Mouse (Mus musculus) frontal cortex, postnatal 10 days (tissue): ENCODE measurements around the gene Tifab.

Experiments used
- DNase-seq, 2 experiments: peaks; one replicate each; pipeline ENCODE4 v3.0.0; 2022; ENCODE audit warnings: low spot score in 2 of 2, mixed read lengths in 1 of 2

Gene Tifab

DNA sequence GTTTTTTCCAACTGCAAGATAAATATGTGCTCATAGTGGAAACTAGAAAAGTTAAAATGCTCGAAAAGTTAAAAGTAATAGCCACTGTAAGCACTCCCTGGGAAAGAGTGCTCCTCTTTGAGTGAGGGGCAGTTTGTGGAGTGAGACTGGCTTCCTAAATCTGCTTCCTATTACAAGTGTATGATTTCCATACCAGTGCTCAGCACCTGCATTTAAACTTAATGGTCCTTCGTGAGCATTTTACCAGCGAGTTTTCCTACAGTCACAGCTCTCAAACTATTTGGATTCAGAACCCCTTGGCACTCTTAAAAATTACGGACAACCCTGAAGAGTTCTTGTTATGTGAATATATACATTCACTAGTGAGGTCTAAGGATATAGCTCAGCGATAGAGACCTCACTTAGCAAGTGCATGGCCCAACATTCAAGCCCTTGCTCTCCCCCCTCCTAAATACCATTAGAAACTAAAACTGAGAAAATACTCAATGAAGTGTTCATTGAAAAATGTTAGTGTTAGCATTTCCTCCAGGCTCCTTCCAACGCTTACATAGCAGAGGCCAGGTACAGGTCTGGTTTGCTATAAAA lies 39.4 kb downstream of the Tifab start:
- DNase-seq, result no peak

DNA sequence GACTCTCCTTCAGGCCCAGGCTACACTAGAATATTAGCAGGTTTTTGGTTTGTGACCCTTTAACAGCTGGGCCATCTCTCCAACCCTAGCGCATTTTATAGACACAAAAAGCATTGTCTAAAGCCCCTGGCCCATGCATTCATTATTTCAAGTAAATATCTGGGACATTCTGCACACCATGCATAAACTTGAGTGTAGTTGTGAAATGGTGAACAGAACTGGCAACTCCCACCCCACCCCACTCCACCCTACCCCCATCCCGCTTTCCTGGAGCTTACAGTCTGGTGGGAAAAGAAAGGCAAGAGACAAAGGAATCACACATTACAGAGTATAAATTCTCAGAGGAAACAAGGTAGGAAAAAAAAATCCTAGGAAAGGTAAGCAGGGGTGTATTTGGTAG lies 42.5 kb downstream of the Tifab start, which contains the start of gene H2afy:
Gene H2afy (minus strand): TSS at position 162 of the 400 bp plus-strand sequence.
- no peak for DNase-seq

DNA sequence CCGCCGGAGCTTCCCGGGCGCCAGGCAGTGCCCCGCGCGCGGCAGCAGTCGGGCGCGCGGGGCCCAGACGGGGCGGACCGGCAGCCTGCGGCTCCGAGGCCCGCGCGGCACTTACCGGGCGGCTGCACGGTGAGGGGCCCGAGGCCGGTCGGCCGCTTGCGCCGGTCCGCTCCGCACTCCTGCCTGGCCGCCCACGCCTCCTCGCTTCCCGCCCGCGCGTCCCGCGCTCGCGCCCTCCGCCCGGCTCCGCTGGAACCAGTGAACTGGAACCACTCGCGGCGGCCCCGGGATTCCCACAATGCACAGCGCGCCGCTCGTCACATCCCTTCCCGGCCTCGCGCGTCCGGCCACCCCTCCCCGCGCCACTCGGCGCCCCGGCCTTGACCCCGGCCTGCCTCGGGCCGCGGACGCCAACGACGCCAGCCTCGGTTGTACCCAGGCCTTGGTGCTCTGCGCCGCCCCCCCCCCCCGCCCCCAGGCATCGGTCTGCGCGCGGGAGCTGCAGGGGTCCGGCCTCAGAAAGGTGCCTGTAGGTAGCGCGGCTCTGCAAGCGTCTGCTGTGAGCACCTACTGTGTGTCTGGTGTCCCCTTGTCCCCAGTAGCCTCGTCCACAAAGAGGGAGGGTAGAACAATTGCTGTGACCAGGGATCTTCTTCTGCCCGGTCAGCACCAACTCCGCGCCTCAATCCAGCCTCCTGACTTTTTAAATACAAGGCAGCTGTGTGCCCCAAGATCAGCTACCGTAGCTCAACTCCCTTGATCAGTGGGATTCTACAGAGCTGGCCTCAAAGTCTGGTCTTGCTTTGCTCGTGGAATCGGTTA lies 43.2 kb downstream of the Tifab start:
- peak; percentile 75 to 86 for DNase-seq

DNA sequence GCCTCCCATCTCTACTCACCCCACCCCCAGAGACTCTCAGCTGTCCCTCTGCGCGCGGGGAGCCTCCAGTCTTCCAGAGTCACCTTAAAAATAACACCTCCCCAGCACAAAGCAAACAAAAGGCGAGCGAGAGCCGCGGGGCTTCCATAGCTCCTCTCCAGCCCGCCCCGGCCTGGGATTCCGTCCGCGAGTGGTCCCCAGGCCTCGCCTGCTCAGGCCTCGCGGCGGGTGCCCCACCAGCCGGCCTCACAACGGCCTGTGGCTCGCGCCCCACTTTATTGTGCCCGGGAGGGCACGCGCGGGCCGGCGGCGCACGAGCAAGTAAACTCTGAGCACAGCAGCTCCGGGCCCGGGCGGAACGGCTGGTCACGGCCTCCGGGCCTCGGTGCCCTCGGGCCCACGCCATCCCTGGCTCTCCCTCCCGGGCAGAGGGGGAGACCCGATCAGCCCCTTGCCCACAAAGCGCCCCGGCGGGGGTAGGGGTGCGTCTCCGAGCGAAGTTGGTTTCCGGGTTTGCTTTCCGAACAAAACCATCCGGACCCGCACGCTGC lies 44.0 kb downstream of the Tifab start:
- peak in 1 of 2 experiments; percentile 31 for DNase-seq

DNA sequence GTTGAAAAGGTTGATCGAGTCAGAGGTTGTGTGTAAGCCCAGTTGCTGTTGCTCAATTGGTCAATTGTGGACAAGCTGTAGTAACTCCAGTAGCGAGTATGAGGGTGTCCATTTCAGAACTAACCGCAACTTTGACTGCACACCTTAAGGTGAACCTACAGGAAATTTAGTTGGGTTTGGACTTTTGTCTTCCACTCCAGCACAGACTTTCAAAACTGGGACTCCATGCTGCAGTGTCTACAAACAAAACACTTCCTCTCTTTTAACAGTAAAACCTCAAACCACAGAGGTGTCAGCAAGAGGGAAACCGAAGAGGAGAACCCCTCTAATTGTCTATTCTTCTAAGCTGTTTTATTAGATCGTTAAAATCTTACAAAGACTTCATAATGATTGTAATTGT lies 44.7 kb downstream of the Tifab start:
- no peak for DNase-seq

DNA sequence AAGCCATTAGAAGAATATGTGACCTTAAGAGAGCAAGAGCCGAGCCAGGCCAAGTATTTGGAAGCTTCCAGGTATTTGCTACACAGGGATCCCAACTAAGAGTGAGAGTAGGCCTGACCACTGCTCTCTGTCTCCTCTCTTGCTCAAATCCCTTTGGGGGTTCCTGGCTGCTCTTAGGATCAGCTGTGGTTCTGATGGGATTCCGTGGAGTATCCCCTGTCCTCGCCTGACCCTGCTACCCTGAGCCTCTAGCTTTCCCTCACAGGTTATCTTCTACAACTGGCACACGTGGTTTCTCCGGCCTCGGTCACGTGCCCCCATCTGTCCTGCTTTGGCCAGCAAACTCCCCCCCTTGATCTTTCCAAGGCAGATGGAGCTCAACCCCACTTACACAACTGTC lies 45.7 kb downstream of the Tifab start:
- DNase-seq, result no peak

DNA sequence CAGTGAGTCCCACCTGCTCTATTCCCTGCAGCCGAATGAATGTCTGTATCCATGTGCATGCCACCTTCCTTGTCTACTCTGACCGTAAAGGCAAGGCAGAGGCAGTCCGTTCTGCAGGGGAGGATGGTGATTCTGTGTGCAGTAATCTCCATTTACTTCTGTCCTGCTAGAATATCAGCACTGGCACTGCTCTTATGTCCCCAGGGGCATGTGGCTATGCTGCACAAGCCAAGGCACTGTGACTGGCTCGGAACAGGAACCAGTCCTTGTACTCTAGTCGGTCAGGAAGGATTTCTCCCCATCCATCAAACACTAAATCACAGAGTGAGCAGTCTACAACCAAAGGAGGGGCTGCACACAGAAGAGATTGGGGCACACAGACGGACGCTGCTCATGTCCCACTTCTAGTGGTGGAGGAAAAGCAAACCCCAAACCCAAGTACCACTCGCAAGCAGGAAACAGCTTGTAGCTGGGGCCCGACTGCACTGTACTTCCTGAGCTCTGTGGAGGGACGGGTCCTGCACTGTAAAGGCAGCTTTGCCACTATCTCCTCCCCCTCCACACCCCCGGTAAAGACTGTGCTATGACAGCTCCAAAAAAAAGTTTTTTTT lies 46.3 kb downstream of the Tifab start:
- no peak for DNase-seq

DNA sequence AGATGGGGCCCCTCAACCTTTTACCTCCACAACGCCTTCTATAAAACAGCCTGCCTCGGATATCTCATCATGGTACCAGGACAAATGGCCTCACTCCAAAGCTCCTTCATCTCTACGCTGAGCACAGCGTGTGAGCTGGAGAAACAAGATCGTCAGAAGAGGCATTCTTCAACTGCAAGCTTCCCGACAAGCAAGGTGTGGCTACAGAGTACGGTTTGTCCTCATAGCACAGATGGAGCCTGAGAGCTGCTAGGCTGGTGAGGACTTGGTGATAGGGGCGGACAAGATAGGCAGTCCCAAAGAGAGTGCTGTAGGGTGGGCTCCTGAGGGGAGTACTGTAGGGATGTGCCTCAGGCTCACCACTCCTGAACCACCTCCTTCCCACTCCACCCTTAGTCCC lies 48.1 kb downstream of the Tifab start:
- DNase-seq, result no peak

DNA sequence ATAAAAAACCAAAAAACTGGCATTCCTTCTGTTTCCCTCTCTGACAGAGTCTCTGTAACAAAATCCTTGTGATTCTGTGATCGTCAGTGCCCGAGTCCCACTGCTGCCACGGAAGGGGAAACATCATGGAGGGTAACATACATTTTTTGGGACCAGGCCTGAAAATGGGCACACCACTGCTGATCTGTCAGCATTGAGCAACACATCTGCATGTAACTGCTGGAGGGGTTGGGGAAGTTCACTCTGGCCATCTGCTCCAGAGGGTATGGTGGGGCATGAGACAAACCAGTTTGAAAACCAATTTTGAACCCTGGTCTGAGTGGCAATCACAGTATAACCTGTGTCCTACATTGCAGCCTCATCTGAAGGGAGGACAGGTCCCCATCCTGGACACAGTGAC lies 49.1 kb downstream of the Tifab start:
- no peak for DNase-seq

DNA sequence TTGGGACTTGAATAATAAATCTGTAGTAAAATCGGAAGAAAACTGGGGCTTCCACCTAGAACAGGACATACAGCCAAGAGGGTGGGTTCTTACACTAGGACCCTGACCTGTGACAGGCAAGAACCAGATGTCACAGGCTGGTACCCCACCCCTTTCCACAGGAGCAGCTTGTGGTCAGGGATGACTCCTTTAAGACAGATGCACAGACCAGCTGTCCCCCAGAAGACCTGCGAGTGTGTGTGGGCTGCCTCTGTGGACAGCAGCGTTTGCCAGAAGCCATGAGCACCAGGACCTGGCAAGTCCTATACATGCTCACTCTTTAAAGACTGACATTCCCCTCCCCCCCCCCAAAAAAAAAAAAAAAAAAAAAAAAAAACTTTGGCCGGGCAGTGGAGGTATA lies 49.7 kb downstream of the Tifab start:
- no peak for DNase-seq

DNA sequence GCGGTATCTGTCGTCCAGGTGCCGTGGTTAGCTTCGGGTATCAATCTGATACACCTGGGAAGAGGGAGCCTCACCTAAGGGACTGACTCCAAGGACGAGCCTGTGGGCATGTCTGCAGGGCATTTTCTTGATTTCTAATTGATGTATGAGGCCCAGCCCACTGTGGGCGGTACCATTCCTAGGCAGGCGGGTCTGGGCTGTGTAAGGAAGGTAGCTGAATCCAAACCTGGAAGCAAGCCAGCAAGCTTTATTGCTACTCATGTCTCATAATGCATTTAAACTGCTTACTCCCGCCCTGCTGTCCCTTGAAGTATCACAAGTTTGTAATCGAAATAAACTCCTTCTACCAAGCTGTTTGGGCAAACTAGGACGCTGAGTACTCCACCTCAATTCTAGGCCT lies 53.1 kb downstream of the Tifab start:
- no peak for DNase-seq
